Mouse (Mus musculus) forebrain, embryonic 16.5 days (tissue): ENCODE measurements around the gene Gm15155. TPM values are rescaled to one million over a fixed set of nuclear protein-coding genes. Genes with fewer than 3 reads are reported as not detected.

Source experiments
- ATAC-seq: fragments of 200-750 bp; cut with Nextera tagmentation; 2 replicates; pipeline ENCODE4 v1.8.0; 2017; ENCODE audit warnings: mild to moderate bottlenecking, moderate library complexity
- H3K27ac ChIP-seq: fragments of 300-500 bp; sonication (generic); 2 replicates; pipeline ENCODE4 v1.5.1; 2014; ENCODE audit warnings: low read length, control low read depth
- H3K27me3 ChIP-seq: fragments of 300-500 bp; sonication (generic); replicated peaks from 2 replicates; pipeline ENCODE4 v1.6.1; 2014; ENCODE audit warnings: low read length; ENCODE audit not compliant: control insufficient read depth, insufficient read depth
- H3K36me3 ChIP-seq: fragments of 300-500 bp; sonication (generic); 2 replicates; pipeline ENCODE4 v1.6.1; 2014; ENCODE audit not compliant: control insufficient read depth, insufficient read depth
- H3K4me1 ChIP-seq: fragments of 300-500 bp; sonication (generic); replicated peaks from 2 replicates; pipeline ENCODE4 v1.6.1; 2014; ENCODE audit warnings: low read length; ENCODE audit not compliant: control insufficient read depth, insufficient read depth
- H3K4me2 ChIP-seq: fragments of 300-500 bp; sonication (generic); 2 replicates; pipeline ENCODE4 v1.6.1; 2014; ENCODE audit warnings: mild to moderate bottlenecking, low read length, control low read depth
- H3K4me3 ChIP-seq: fragments of 300-500 bp; sonication (generic); replicated peaks from 2 replicates; pipeline ENCODE4 v1.5.1; 2014; ENCODE audit warnings: mild to moderate bottlenecking, low read length, control low read depth
- H3K9ac ChIP-seq: fragments of 300-500 bp; sonication (generic); replicated peaks from 2 replicates; pipeline ENCODE4 v1.6.1; 2014; ENCODE audit warnings: low read depth, low read length, control low read depth
- H3K9me3 ChIP-seq: fragments of 300-500 bp; sonication (generic); 2 replicates; pipeline ENCODE4 v1.6.1; 2016; ENCODE audit warnings: low read length; ENCODE audit not compliant: control insufficient read depth
- WGBS: fragments of 180-500 bp; shearing (Covaris S2); extraction: QIAGEN DNeasy Blood & Tissue Kit; methylation state at CpG from one replicate; pipeline ENCODE4 v1.1.7; 2014; 5-methylcytosine and 5-hydroxymethylcytosine counted together
- polyA plus RNA-seq: library from polyadenylated mRNA; unstranded; fragments of >200 nt; fragmentation: Nextera tagmentation; extraction: Ambion mirVana; gene quantifications from 2 replicates; pipeline ENCODE4 v1.2.1, GENCODE M21; 2015

Gm15155 gene
- polyA plus RNA-seq: 0.52 TPM in 1 of 2 replicates, not detected in the other

DNA sequence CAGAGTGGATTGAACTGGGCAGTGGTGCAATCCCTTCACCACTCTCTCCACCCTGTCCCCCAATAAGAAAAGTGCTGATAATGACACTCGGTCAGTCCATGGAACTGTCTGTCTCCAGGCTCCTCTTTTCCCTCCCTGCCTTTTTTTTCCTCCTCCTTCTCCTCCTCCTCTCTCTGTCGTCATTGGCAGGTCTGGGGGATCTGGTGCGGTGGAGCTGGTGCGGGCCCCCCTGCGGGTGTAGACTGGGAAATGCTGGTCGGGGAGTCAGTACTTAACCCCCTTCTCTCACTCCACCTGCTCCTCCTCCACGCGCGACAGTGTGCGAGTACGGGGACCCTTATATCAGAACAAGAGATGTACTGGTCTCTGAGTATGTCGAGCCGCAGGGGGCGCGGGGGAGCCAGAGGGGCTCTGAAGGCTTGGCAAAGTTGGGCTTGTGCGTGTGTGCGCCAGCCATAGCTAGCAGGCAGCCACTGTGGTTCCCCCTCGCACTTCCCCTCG, at the start of gene Gm15155:
Gene Gm15155 (plus strand): TSS at position 401 of the 501 bp plus-strand sequence.
- peak; percentile 31 for ATAC-seq
- Histone ChIP-seq H3K9ac (peak within 1 kb of the TSS; percentile 63), H3K36me3 (no peaks in the 10 kb centered on the region), H3K27ac (no peak within 1 kb of the TSS), H3K9me3 (no peaks in the 10 kb centered on the region), H3K27me3 (peaks cover 8% of the 10 kb centered on the region; the same call in 1 of the 2 replicates), H3K4me1 (peaks cover 4% of the 10 kb centered on the region), H3K4me2 (peak within 1 kb of the TSS; percentile 79), H3K4me3 (peak within 1 kb of the TSS; percentile 51)
- 16% methylated on average over 18 of the region's 19 CpGs for WGBS

DNA sequence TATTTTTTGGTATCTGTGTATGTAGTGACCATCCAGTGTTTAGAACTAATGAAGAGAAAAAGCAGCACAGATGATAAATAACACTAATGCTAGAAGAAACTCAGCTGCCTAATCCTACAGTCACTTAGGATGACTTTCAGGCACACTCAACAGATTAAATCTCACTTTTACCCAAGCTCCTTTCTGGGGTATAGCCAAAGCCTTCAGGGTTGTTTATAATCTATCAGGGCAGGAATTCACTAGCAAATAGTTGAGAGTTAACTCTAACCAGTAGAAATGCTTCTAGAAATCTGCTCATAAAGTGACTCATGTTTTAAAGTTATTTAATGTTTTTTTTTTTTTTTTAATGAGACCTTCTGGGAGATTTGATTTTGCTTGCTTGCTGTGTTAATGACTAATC, 44.8 kb upstream of the Gm15155 start:
- Histone ChIP-seq H3K36me3 (no peaks in the 10 kb centered on the region), H3K27ac (no peak overlapping the region), H3K27me3 (no peaks in the 10 kb centered on the region), H3K4me3 (no peak overlapping the region), H3K9ac (no peak overlapping the region), H3K9me3 (no peaks in the 10 kb centered on the region), H3K4me2 (no peak overlapping the region), H3K4me1 (no peaks in the 10 kb centered on the region)
- no peak for ATAC-seq

DNA sequence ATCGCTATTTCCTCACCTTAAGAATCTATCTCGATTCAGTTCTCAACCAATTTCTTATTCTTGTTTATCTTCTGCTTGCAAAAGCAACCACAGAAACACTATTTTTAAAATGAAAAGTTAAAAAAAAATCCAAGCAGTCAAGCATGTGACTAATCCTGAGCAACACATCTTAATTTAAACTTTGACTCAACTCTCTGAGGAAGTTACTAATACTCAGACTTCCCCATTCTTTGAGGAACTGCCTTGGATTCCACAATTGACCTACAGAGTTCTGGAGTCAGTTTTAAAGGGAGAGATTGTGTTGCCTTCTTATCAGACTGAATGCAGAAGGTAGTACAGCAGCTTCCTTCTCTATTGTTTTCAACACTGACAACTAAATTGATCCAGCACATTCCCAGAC, 40.0 kb upstream of the Gm15155 start:
- no peak overlapping the region for H3K4me3 ChIP-seq
- no peaks in the 10 kb centered on the region for H3K9me3 ChIP-seq
- H3K4me1 ChIP-seq: no peaks in the 10 kb centered on the region
- no peak overlapping the region for H3K4me2 ChIP-seq
- no peak overlapping the region for H3K9ac ChIP-seq
- no peak overlapping the region for H3K27ac ChIP-seq
- H3K27me3 ChIP-seq: no peaks in the 10 kb centered on the region
- H3K36me3 ChIP-seq: no peaks in the 10 kb centered on the region
- 76% methylated on average over 2 of the region's 2 CpGs for WGBS
- ATAC-seq: no peak

DNA sequence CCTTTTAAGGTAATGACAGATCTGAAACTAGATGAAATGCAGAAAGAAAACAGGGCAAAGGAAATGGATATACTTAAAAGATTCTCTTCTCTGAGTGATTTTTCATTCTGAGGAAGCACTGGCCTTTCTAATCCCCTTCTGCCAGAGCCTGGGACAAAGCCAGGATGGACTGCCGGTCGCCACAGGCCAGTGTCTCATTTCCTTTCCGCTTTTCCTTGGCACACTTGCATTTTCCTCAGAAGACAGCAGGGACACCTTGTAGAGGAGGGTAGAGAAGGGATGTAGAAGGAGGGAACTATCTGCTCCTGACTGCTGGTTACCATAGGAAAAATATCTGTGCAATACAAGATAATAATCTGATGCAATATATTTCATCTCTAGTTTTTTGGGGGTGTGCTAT, 33.1 kb upstream of the Gm15155 start:
- Histone ChIP-seq H3K27me3 (no peaks in the 10 kb centered on the region), H3K4me3 (no peak overlapping the region), H3K9ac (no peak overlapping the region), H3K36me3 (no peaks in the 10 kb centered on the region), H3K9me3 (no peaks in the 10 kb centered on the region), H3K27ac (no peak overlapping the region), H3K4me2 (no peak overlapping the region), H3K4me1 (no peaks in the 10 kb centered on the region)
- 80% methylated on average over 3 of the region's 3 CpGs for WGBS
- ATAC-seq: no peak

DNA sequence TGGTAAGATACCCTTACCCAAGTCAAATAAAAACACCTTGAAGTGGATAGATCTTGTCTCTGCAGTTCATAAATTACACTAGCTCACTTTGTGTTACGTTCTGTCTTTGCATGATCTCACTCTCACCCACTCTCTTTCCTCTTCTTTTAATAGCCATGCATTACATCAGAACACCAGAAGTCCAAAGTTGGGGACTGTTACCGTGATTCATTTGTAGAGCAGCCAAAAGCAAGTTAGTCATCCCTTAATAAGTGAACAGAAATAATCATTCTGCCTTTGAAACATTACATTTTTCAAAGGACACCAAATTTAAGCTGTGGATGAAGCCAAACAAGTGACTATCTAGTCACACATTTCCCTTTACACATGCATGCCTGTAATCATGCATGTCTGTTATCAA, 32.1 kb upstream of the Gm15155 start:
- 51% methylated on average over 2 of the region's 2 CpGs for WGBS
- Histone ChIP-seq H3K4me3 (no peak overlapping the region), H3K9ac (no peak overlapping the region), H3K36me3 (no peaks in the 10 kb centered on the region), H3K4me2 (no peak overlapping the region), H3K4me1 (no peaks in the 10 kb centered on the region), H3K9me3 (no peaks in the 10 kb centered on the region), H3K27me3 (no peaks in the 10 kb centered on the region), H3K27ac (no peak overlapping the region)
- no peak for ATAC-seq

DNA sequence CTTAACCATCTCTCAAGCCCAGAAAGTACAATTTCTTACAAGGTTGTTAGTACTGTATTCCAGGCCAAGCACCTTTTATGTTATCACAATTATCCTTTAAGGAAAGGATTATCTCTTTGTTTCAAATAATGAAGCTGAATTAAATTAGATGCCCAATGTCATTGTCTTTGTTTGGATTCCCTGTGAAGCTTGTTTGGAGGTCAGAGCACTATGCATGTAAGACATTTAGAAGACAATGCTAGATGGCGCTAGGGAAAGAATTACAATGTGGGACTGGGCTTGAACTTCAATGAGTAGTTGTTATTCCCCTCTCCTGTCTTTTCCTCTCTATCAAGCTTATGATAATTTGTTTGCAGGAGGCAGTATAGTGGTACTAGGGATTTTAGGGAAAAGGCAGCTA, 29.9 kb upstream of the Gm15155 start:
- Histone ChIP-seq H3K4me2 (no peak overlapping the region), H3K36me3 (no peaks in the 10 kb centered on the region), H3K4me1 (no peaks in the 10 kb centered on the region), H3K27ac (no peak overlapping the region), H3K27me3 (no peaks in the 10 kb centered on the region), H3K9ac (no peak overlapping the region), H3K4me3 (no peak overlapping the region), H3K9me3 (no peaks in the 10 kb centered on the region)
- ATAC-seq: no peak
- WGBS: 32% methylated on average over 1 of the region's 1 CpGs

DNA sequence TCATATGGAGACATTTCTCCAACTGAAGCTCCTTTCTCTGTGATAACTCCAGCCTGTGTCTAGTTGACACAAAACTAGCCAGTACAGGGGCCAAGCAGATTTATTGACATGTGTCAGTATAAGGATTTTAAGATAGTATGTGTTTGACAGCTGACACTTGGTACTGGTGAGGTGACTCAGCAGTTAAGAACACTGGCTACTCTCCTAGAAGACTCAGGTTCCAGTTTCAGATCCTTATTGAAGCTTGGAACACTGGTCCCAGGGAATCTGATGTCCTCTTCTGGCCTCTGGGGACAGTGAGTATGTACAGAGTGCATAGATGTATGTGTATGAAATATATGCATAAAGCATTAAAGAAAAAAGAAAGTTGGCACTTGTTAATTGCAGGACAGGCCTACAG, 28.2 kb upstream of the Gm15155 start:
- no peak for ATAC-seq
- Histone ChIP-seq H3K9ac (no peak overlapping the region), H3K27me3 (no peaks in the 10 kb centered on the region), H3K4me2 (no peak overlapping the region), H3K36me3 (no peaks in the 10 kb centered on the region), H3K4me1 (no peaks in the 10 kb centered on the region), H3K9me3 (no peaks in the 10 kb centered on the region), H3K27ac (no peak overlapping the region), H3K4me3 (no peak overlapping the region)

DNA sequence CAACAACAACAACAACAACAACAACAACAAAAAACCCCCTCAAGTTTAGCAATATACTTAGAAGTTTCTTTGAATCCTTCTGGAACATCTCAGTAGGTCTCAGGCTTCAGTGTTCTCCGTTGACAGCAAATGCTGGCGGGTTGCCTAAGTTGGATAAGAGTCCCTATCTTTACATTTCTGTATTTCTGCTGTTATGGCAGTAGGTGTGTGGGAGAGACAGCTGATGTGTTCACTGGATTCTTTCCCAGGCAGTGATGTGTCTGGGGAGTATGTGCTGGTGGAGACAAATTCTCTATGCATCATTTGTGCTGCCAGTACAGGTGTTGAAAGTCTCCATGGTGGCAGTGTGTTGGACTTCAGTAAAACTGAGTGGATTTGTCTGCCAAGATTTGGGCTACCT, 23.3 kb upstream of the Gm15155 start:
- Histone ChIP-seq H3K27me3 (no peaks in the 10 kb centered on the region), H3K9ac (no peak overlapping the region), H3K4me1 (no peaks in the 10 kb centered on the region), H3K36me3 (no peaks in the 10 kb centered on the region), H3K9me3 (no peaks in the 10 kb centered on the region), H3K27ac (no peak overlapping the region), H3K4me3 (no peak overlapping the region), H3K4me2 (no peak overlapping the region)
- WGBS: 87% methylated on average over 2 of the region's 2 CpGs
- no peak for ATAC-seq

DNA sequence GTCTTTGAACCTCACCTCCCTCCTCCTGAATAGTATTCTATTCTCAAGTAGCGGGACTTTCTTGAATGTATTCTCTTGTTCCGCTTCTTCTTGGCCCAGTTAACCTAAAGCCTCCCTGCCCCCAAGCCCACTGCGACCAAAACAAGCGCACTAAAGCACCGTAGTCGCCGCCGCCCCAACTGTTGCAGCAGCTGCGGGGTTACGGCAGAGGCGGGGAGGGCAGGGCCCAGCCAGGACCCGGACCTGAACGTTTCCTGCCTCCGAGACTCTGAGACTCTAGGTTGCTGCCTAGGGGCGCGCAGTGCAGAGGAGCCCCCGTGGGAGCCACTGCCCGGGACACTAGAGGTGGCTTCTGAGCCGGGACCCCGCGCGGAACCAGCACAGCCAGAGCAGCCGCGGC, 2.0 kb upstream of the Gm15155 start:
- Histone ChIP-seq H3K4me2 (peak overlapping the region; percentile 79), H3K4me1 (peaks cover 4% of the 10 kb centered on the region), H3K27ac (no peak overlapping the region), H3K4me3 (peak overlapping the region; percentile 51), H3K36me3 (no peaks in the 10 kb centered on the region), H3K9ac (peak overlapping the region; percentile 63), H3K9me3 (no peaks in the 10 kb centered on the region), H3K27me3 (peaks cover 8% of the 10 kb centered on the region; the same call in 1 of the 2 replicates)
- 12% methylated on average over 24 of the region's 24 CpGs for WGBS
- peak; percentile 10; the same call in 1 of the 2 replicates for ATAC-seq
